Mouse (Mus musculus) stomach, postnatal 0 days (tissue): ENCODE measurements around the gene Crtc3. TPM values are rescaled to one million over a fixed set of nuclear protein-coding genes. Genes with fewer than 3 reads are reported as not detected.

Source experiments
- ATAC-seq: fragments of 200-750 bp; cut with Nextera tagmentation; 2 replicates; pipeline ENCODE4 v1.8.0; 2017; ENCODE audit not compliant: low FRiP score, low TSS enrichment
- DNase-seq: peaks from one replicate; pipeline ENCODE4 v3.0.0-alpha.2; 2016; ENCODE audit warnings: low spot score
- H3K27ac ChIP-seq: fragments of 300-500 bp; sonication (generic); replicated peaks from 2 replicates; pipeline ENCODE4 v1.5.1; 2014; ENCODE audit warnings: mild to moderate bottlenecking, control low read depth
- H3K27me3 ChIP-seq: fragments of 300-500 bp; sonication (generic); 2 replicates; pipeline ENCODE4 v1.6.1; 2014; ENCODE audit warnings: low read length; ENCODE audit not compliant: control insufficient read depth, insufficient read depth
- H3K36me3 ChIP-seq: fragments of 300-500 bp; sonication (generic); 2 replicates; pipeline ENCODE4 v1.6.1; 2014; ENCODE audit warnings: low read length, mixed read lengths; ENCODE audit not compliant: control insufficient read depth, insufficient read depth
- H3K4me1 ChIP-seq: fragments of 300-500 bp; sonication (generic); replicated peaks from 2 replicates; pipeline ENCODE4 v1.6.1; 2014; ENCODE audit warnings: antibody characterized with exemption; ENCODE audit not compliant: control insufficient read depth, insufficient read depth
- H3K4me2 ChIP-seq: fragments of 300-500 bp; sonication (generic); replicated peaks from 2 replicates; pipeline ENCODE4 v1.6.1; 2014; ENCODE audit warnings: low read depth, mild to moderate bottlenecking, control low read depth, moderate library complexity
- H3K4me3 ChIP-seq: fragments of 300-500 bp; sonication (generic); 2 replicates; pipeline ENCODE4 v1.5.1; 2014; ENCODE audit warnings: low read depth, low read length, control low read depth
- H3K9ac ChIP-seq: fragments of 300-500 bp; sonication (generic); 2 replicates; pipeline ENCODE4 v1.6.1; 2014; ENCODE audit warnings: mild to moderate bottlenecking, low read length, control low read depth, mixed read lengths
- H3K9me3 ChIP-seq: fragments of 300-500 bp; sonication (generic); 2 replicates; pipeline ENCODE4 v1.6.1; 2016; ENCODE audit warnings: low read length; ENCODE audit not compliant: control insufficient read depth
- CTCF ChIP-seq: IDR thresholded peaks from 2 replicates; pipeline ENCODE4 v1.5.1; 2016; ENCODE audit warnings: antibody characterized with exemption, low read depth, mild to moderate bottlenecking, moderate library complexity
- EP300 ChIP-seq: optimal IDR thresholded peaks from 2 replicates; pipeline ENCODE3; 2016; ENCODE audit warnings: antibody characterized with exemption
- WGBS: fragments of 180-500 bp; shearing (Covaris S2); extraction: QIAGEN DNeasy Blood & Tissue Kit; methylation state at CpG from one replicate; pipeline ENCODE4 v1.1.7; 2014; 5-methylcytosine and 5-hydroxymethylcytosine counted together
- polyA plus RNA-seq: library from polyadenylated mRNA; unstranded; fragments of >200 nt; fragmentation: Nextera tagmentation; extraction: Ambion mirVana; gene quantifications from 2 replicates; pipeline ENCODE4 v1.2.1, GENCODE M21; 2015

Crtc3 gene
- polyA plus RNA-seq, 1 experiment from 2014 or later, result 8.8 TPM

DNA sequence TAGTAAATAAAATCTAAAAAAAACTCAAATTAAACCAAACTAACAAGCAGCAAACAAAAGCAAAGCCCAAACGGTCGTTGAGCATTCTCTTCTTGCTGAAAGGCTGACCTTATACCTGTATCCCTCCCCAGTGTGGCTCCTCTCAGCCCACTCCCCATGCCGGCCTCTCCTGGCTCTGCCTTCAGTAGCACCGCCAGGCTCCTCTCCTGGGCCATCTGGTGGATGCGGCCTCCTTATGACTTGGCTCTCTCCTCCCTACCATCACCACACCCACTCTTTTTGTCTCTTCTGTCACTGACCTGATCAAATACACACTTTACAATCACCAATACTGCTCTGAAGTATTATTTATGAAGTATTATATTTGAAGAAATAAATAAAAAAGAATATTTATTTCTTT is 65.4 kb downstream of the Crtc3 start:
- H3K4me3 ChIP-seq, result no peak overlapping the region

DNA sequence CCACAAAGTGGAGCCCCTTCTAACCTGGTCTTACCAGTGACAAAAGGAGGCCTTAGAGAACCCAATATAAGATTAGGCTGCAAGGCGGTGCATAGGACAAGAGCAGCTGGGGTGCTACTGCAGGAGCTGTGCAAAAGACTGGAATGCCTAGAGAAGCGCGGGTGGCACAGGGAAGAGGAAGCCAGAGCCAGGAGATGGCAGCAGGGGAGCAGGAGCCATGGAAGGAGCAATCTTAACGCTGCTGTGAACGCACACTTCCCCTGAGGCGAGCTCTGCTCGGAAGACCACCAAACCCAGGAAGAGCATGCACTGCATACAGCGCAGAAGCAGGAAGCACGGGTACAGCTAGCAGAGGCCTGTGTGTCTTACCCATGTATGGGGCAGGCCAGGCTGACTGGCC is 72.6 kb downstream of the Crtc3 start:
- Histone ChIP-seq H3K9me3 (no peaks in the 10 kb centered on the region), H3K9ac (no peak overlapping the region), H3K4me1 (no peaks in the 10 kb centered on the region), H3K27ac (no peak overlapping the region), H3K4me2 (no peak overlapping the region), H3K4me3 (no peak overlapping the region), H3K36me3 (peaks cover 7% of the 10 kb centered on the region; the same call in 1 of the 2 replicates), H3K27me3 (no peaks in the 10 kb centered on the region)
- 82% methylated on average over 9 of the region's 9 CpGs for WGBS
- TF ChIP-seq CTCF (peak; percentile 38), EP300 (no peak)
- DNase-seq (no peak), ATAC-seq (no peak)

More for the DNA sequence above, 65.4 kb downstream of the Crtc3 start:
- no peaks in the 10 kb centered on the region for H3K4me1 ChIP-seq
- no peaks in the 10 kb centered on the region for H3K9me3 ChIP-seq
- 88% methylated on average over 5 of the region's 5 CpGs for WGBS
- DNase-seq (no peak), ATAC-seq (no peak)
- no peak overlapping the region for H3K27ac ChIP-seq
- no peak overlapping the region for H3K9ac ChIP-seq
- H3K4me2 ChIP-seq, result no peak overlapping the region
- H3K36me3 ChIP-seq, result no peaks in the 10 kb centered on the region
- TF ChIP-seq EP300, result no peak
- no peak for TF ChIP-seq CTCF
- H3K27me3 ChIP-seq, result no peaks in the 10 kb centered on the region

DNA sequence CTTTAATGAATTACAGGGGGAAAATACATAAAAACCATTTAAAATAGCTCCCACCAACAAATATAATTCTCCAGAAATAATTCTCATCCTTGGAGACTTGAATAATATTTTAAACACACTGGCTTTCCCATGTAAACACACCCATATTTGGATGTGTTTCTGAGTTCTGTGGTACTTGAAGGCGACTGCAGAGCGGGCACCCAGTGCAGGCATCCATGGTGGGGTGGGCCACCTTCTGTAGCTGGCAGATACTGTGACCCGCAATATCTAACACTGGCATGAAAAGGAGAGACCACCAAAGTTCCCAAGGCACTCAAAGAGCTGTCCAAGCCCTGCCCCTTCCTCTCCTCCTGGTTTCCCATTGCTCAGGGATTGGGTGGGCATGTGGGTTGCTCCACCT is 74.6 kb downstream of the Crtc3 start:
- TF ChIP-seq CTCF (no peak), EP300 (peak; percentile 72)
- 56% methylated on average over 3 of the region's 3 CpGs for WGBS
- Histone ChIP-seq H3K36me3 (peaks cover 7% of the 10 kb centered on the region; the same call in 1 of the 2 replicates), H3K27ac (peak overlapping the region; percentile 90), H3K9me3 (no peaks in the 10 kb centered on the region), H3K9ac (no peak overlapping the region), H3K27me3 (no peaks in the 10 kb centered on the region), H3K4me3 (no peak overlapping the region), H3K4me1 (no peaks in the 10 kb centered on the region), H3K4me2 (no peak overlapping the region)
- ATAC-seq (peak; percentile 26; the same call in 1 of the 2 replicates), DNase-seq (no peak)

DNA sequence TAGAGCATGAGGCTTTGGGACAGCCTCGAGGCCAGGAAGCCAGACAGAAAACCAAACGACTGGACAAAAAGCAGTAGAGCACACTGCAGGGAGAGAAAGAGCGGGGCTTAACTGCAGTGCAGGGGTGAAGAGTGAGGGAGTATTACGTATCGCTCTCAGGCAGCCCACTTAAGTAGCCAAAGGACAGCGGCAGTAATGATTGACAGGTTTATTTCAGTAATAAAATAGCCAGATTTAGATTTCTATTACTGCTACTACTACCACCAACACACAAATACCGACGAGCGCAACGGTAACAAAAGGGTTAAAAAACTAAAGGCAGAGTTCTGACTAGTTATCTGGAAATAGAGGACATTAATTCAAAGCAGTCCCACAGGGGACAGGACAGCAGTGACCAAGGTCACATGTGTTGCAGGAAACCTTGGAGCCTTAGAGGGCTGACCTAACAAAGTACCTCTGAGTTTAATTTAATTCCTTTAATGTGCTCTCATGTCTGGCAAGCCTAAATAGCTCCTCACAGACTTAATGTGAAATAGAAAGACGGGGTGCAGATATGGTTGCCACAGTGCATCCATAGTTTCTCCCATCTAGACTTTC is 76.4 kb downstream of the Crtc3 start:
- Histone ChIP-seq H3K36me3 (peaks cover 4% of the 10 kb centered on the region; the same call in 1 of the 2 replicates), H3K4me1 (no peaks in the 10 kb centered on the region), H3K4me3 (no peak overlapping the region), H3K9ac (no peak overlapping the region), H3K9me3 (no peaks in the 10 kb centered on the region), H3K4me2 (no peak overlapping the region), H3K27me3 (no peaks in the 10 kb centered on the region), H3K27ac (no peak overlapping the region)
- DNase-seq, result no peak
- whole genome bisulfite sequencing, result 60% methylated on average over 11 of the region's 11 CpGs
- TF ChIP-seq CTCF, result no peak
- TF ChIP-seq EP300, result no peak
- no peak for ATAC-seq

DNA sequence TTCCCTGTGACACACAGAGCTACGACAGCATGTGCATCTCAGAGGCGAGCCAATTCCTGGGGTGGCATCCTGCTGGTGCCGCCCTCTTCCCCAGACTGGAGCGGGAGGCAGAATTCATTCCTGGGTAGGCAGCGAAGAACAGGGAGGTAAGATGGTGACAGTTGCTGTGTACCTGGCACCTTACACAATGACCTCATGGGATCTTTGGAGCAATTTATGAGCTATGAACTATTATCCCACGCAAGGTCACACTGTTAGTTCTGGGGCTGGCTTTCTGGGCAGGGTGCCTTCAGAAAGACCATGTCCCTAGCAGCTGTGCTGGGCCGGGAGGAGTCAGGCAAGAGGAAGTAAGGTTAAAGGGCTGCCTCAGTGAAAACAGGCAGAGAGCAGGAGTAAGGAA is 77.0 kb downstream of the Crtc3 start:
- no peak for TF ChIP-seq CTCF
- TF ChIP-seq EP300, result no peak
- 77% methylated on average over 7 of the region's 7 CpGs for WGBS
- no peak for ATAC-seq
- no peak for DNase-seq
- Histone ChIP-seq H3K27ac (no peak overlapping the region), H3K9me3 (no peaks in the 10 kb centered on the region), H3K36me3 (peaks cover 4% of the 10 kb centered on the region; the same call in 1 of the 2 replicates), H3K4me1 (no peaks in the 10 kb centered on the region), H3K27me3 (no peaks in the 10 kb centered on the region), H3K4me3 (no peak overlapping the region), H3K4me2 (no peak overlapping the region), H3K9ac (no peak overlapping the region)

DNA sequence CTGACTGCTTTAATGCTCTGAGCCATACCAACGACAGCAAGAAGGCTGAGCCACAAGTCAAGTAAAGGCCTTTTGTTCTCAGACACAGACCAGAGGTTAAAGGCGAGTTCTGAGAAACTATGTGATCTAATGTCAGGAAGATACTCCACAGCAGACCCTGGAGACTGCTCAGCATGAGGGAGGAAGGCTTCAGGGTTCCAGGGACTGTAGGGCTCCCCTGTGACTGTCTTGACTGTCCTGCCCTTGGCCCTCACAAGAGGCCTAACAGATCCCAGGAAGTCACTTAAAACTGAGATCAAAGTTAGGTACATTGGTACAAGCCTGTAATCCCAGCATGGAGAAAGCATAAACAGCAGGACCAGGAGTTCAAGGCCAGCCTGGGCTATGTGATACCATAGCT is 81.2 kb downstream of the Crtc3 start:
- ATAC-seq (no peak), DNase-seq (no peak)
- no peak for TF ChIP-seq EP300
- TF ChIP-seq CTCF, result no peak
- H3K36me3 ChIP-seq, result no peaks in the 10 kb centered on the region
- WGBS, result 51% methylated on average over 2 of the region's 2 CpGs
- no peak overlapping the region for H3K4me2 ChIP-seq
- H3K27ac ChIP-seq, result no peak overlapping the region
- no peaks in the 10 kb centered on the region for H3K9me3 ChIP-seq
- no peaks in the 10 kb centered on the region for H3K27me3 ChIP-seq
- no peak overlapping the region for H3K4me3 ChIP-seq
- no peaks in the 10 kb centered on the region for H3K4me1 ChIP-seq
- H3K9ac ChIP-seq, result no peak overlapping the region
